Mouse (Mus musculus) forebrain, embryonic 15.5 days (tissue): ENCODE measurements at regions not wholly inside any gene's neighbourhood (a gene's known extent, or its start where the extent isn't known, plus 50 kb on each side); places are given as distances from the start of the nearest gene placed in this dataset.

Experiments used
- ATAC-seq: fragments of 200-750 bp; cut with Nextera tagmentation; replicated peaks from 2 replicates; pipeline ENCODE4 v1.8.0; 2017; ENCODE audit warnings: mild to moderate bottlenecking, moderate TSS enrichment, moderate library complexity
- H3K27ac ChIP-seq: fragments of 300-500 bp; sonication (generic); replicated peaks from 2 replicates; pipeline ENCODE4 v1.5.1; 2015; ENCODE audit warnings: mild to moderate bottlenecking, inconsistent platforms
- H3K27me3 ChIP-seq: fragments of 300-500 bp; sonication (generic); 2 replicates; pipeline ENCODE4 v1.6.1; 2015; ENCODE audit warnings: inconsistent platforms
- H3K36me3 ChIP-seq: fragments of 300-500 bp; sonication (generic); 2 replicates; pipeline ENCODE4 v1.6.1; 2015; ENCODE audit warnings: mild to moderate bottlenecking, inconsistent platforms
- H3K4me1 ChIP-seq: fragments of 300-500 bp; sonication (generic); 2 replicates; pipeline ENCODE4 v1.6.1; 2015; ENCODE audit warnings: inconsistent platforms
- H3K4me2 ChIP-seq: fragments of 300-500 bp; sonication (generic); replicated peaks from 2 replicates; pipeline ENCODE4 v1.6.1; 2015; ENCODE audit warnings: mild to moderate bottlenecking, inconsistent platforms
- H3K4me3 ChIP-seq: fragments of 300-500 bp; sonication (generic); 2 replicates; pipeline ENCODE4 v1.5.1; 2015; ENCODE audit warnings: mild to moderate bottlenecking, inconsistent platforms
- H3K9ac ChIP-seq: fragments of 300-500 bp; sonication (generic); replicated peaks from 2 replicates; pipeline ENCODE4 v1.6.1; 2015; ENCODE audit warnings: mild to moderate bottlenecking, inconsistent platforms
- H3K9me3 ChIP-seq: fragments of 300-500 bp; sonication (generic); 2 replicates; pipeline ENCODE4 v1.6.1; 2016; ENCODE audit warnings: inconsistent platforms
- WGBS: fragments of 180-500 bp; shearing (Covaris S2); methylation state at CpG from one replicate; pipeline ENCODE4 v1.1.7; 2015; ENCODE audit warnings: mixed read lengths; 5-methylcytosine and 5-hydroxymethylcytosine counted together

DNA sequence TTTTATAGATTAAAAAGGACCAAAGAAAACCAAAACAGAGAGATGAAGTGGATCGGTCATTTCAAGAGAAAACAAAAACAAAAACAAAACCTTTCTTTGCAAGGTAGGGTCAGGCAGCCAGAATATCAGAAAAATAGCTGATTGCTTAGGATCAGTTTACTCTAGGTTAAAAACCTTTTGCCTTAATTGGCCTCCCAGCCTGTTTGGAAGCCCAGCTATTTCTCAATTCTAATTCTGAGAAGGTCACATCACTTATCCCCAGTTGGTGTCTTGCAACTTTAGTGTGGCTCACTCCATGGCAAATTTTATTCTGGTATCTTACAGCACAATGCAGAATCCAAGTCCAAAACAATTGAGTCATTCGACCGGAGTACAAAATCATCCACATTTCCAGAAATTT is 70.0 kb downstream of the 1190002N15Rik start:
- no peak for ATAC-seq
- H3K4me2 ChIP-seq, result no peak overlapping the region
- H3K36me3 ChIP-seq, result no peaks in the 10 kb centered on the region
- no peaks in the 10 kb centered on the region for H3K9me3 ChIP-seq
- no peak overlapping the region for H3K9ac ChIP-seq
- no peaks in the 10 kb centered on the region for H3K4me1 ChIP-seq
- no peak overlapping the region for H3K4me3 ChIP-seq
- H3K27ac ChIP-seq, result no peak overlapping the region
- no peaks in the 10 kb centered on the region for H3K27me3 ChIP-seq
- 81% methylated on average over 3 of the region's 3 CpGs for WGBS

DNA sequence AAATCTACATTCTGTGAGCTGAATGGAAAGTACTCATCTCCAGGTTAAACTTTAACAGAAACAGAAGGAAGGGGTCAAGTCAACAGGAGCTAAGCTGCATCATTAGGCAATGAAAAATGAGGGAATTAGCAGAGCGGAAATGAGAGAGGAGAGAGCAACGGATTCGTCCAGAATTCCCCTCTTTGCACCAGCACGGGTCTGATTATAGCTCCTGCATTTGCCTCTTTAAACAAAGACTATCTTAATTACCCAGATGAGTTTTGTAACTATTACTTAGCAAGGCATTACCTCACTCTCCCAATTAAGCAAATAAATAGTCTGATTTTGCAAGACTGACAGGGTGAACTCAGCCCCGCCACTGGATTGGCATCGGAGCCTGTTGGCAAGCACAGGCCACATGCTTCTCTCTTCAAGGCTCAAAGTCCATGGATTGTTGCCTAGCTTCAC is 81.8 kb downstream of the 1190002N15Rik start:
- Histone ChIP-seq H3K4me3 (no peak overlapping the region), H3K4me1 (peaks cover 14% of the 10 kb centered on the region), H3K27ac (no peak overlapping the region), H3K9me3 (no peaks in the 10 kb centered on the region), H3K36me3 (no peaks in the 10 kb centered on the region), H3K4me2 (no peak overlapping the region), H3K27me3 (0 out of 2 replicates have a peak, but pooled peaks cover 2% of the 10 kb centered on the region), H3K9ac (no peak overlapping the region)
- ATAC-seq, result peak; percentile 95
- 10% methylated on average over 6 of the region's 6 CpGs for WGBS

DNA sequence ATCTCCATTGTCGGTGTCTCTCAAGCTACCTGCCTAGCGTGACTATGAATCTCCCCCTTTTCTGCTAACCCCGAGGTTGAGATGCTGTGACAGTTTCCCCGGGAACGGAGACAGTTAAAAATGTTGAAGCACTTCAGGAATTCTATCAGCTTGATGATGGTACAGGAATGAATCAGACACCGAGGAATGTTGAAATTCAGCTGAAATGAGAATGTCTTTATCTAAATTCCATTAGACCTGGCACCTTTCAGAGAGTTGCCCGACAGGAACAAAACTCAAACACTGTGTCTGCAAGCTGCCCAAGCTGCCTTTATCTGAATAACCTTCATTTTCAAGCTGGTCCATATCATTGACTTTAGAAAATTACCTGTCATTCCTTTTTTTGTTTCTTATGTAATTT is 82.4 kb downstream of the 1190002N15Rik start:
- Histone ChIP-seq H3K4me3 (no peak overlapping the region), H3K4me2 (no peak overlapping the region), H3K9me3 (no peaks in the 10 kb centered on the region), H3K4me1 (peaks cover 14% of the 10 kb centered on the region), H3K27me3 (0 out of 2 replicates have a peak, but pooled peaks cover 2% of the 10 kb centered on the region), H3K9ac (no peak overlapping the region), H3K27ac (no peak overlapping the region), H3K36me3 (no peaks in the 10 kb centered on the region)
- 68% methylated on average over 7 of the region's 7 CpGs for WGBS
- ATAC-seq, result no peak

DNA sequence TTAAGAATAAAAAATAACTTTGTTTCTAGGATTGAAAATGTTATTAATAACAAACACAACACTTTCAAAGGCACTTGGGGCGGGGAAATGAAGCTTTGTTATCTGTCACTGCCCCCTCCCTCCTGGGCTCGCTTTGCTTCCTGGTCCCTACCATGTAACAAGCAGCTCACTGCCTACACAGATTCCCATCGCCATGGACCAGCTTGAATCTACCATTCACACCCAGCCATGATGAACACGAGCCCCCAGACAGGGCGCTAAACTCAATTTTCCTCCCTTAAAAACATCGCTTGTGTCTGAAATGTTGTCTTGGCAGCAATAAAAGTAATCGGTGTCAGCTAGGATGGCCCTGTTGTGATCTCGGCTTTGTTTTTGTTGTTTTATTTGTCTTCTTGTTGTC is 88.0 kb downstream of the 1190002N15Rik start:
- 78% methylated on average over 8 of the region's 8 CpGs for WGBS
- ATAC-seq, result no peak
- Histone ChIP-seq H3K36me3 (no peaks in the 10 kb centered on the region), H3K9ac (no peak overlapping the region), H3K27me3 (0 out of 2 replicates have a peak, but pooled peaks cover 2% of the 10 kb centered on the region), H3K9me3 (no peaks in the 10 kb centered on the region), H3K4me3 (no peak overlapping the region), H3K4me1 (no peaks in the 10 kb centered on the region), H3K4me2 (no peak overlapping the region), H3K27ac (no peak overlapping the region)

DNA sequence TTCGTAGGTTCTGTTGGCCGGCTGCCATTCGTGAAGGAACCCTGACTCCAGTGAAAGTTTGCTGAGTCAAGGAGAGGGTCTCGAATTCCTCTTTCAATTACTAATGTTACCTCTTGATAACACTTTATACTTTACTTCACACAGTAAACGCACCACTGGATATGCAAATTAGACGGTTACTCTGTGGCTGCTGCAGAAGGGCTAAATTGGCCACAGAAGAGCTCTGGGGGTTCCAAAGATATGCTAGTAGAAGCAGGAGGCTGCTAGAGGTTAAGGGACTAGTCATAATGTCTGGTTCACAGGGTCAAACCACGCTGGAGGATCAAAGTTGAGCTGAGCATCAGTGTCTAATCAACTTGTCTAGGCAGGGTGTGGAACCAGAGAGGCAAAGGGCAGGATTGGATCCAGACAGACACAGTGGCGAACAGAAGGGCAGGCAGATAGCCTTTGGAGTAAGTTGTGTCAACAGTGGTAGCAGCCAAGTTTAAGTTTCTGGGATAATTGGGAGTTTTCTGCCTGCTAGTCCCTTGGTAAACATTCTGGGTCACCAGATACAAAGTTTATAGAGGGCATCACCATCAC is 91.6 kb downstream of the 1190002N15Rik start:
- ATAC-seq, result no peak
- Histone ChIP-seq H3K9me3 (no peaks in the 10 kb centered on the region), H3K36me3 (no peaks in the 10 kb centered on the region), H3K9ac (no peak overlapping the region), H3K4me1 (no peaks in the 10 kb centered on the region), H3K27me3 (no peaks in the 10 kb centered on the region), H3K27ac (no peak overlapping the region), H3K4me3 (no peak overlapping the region), H3K4me2 (no peak overlapping the region)
- WGBS, result 82% methylated on average over 8 of the region's 8 CpGs

DNA sequence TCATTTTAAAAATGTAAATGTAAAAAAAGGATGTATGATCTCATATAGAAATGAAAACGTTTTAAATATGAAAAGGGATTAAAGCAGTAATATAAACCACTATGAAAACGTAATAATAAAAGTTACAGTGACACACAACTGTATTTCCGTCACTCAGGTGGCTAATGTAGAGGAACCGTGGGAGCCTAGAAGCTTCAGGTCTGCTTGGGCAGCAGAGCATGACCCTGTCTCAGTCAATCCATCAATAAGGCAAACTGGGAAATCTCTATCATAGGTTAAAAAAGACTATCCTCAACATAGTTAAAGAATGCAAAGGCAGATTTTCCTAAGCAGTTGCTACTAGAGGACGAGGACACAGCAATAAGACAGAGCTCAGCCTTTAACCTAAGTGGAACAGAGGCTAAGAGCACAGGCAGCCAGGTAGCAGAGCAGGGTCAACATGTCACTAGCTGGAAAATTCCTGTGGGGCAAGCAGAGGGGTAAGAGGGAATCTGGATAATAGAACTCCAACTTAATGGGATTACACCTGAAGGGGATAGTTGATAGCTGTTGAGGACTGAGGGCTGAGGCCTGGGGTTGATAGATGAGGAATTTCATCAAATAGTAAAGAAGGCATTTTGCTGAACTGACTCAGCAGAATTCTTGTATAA is 93.6 kb downstream of the 1190002N15Rik start:
- H3K4me2 ChIP-seq, result no peak overlapping the region

DNA sequence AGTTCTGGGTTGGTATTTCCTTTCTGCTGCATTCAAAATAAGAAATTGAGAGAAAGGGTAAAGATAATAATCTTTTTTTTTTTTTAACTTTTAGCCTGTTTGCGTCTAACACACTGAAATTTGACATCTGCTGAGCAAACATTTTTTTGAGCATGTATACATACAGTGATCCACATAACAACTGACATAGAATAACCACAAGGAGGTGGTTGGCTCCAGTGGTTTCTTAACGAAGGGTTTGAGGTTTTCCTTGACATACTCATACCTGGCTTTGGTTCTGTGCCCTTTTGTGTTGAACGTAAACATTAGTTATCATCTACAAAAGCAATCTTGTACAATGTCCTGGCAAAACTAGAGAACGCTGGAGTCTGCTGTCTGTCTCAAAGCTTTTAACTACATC is 96.5 kb downstream of the 1190002N15Rik start:
- 76% methylated on average over 4 of the region's 4 CpGs for WGBS
- H3K36me3 ChIP-seq, result no peaks in the 10 kb centered on the region
- no peak overlapping the region for H3K27ac ChIP-seq
- no peak overlapping the region for H3K9ac ChIP-seq
- no peak for ATAC-seq
- H3K4me2 ChIP-seq, result no peak overlapping the region
- H3K4me3 ChIP-seq, result no peak overlapping the region
- H3K9me3 ChIP-seq, result no peaks in the 10 kb centered on the region
- no peaks in the 10 kb centered on the region for H3K4me1 ChIP-seq
- H3K27me3 ChIP-seq, result no peaks in the 10 kb centered on the region

More for the DNA sequence above, 93.6 kb downstream of the 1190002N15Rik start:
- no peaks in the 10 kb centered on the region for H3K36me3 ChIP-seq
- H3K27me3 ChIP-seq, result no peaks in the 10 kb centered on the region
- 77% methylated on average over 5 of the region's 5 CpGs for WGBS
- H3K9ac ChIP-seq, result no peak overlapping the region
- ATAC-seq, result no peak
- no peaks in the 10 kb centered on the region for H3K9me3 ChIP-seq
- no peak overlapping the region for H3K4me3 ChIP-seq
- no peaks in the 10 kb centered on the region for H3K4me1 ChIP-seq
- no peak overlapping the region for H3K27ac ChIP-seq

DNA sequence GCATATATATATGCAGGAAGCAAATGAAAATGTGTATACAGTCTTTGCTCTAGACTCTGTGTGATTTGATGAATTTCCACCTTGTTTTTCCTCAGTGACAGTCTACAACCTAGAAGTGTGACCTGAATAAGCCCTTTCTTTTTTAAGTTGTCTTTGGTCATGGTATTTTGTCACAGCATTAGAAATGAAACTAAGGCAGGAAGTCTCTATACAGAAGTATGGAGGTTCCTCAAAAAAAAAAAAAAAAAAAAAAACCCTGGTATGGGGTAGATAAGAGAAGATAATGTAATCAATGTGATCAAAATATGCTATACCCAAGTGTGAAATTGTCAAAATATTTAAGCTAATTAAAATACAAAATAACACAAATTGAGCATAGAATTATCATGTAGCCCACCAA is 104.4 kb downstream of the 1190002N15Rik start:
- H3K27ac ChIP-seq, result no peak overlapping the region
- H3K4me2 ChIP-seq, result no peak overlapping the region
- no peaks in the 10 kb centered on the region for H3K9me3 ChIP-seq
- H3K9ac ChIP-seq, result no peak overlapping the region
- H3K36me3 ChIP-seq, result no peaks in the 10 kb centered on the region
- no peak overlapping the region for H3K4me3 ChIP-seq
- no peak for ATAC-seq
- no peaks in the 10 kb centered on the region for H3K27me3 ChIP-seq
- no peaks in the 10 kb centered on the region for H3K4me1 ChIP-seq

DNA sequence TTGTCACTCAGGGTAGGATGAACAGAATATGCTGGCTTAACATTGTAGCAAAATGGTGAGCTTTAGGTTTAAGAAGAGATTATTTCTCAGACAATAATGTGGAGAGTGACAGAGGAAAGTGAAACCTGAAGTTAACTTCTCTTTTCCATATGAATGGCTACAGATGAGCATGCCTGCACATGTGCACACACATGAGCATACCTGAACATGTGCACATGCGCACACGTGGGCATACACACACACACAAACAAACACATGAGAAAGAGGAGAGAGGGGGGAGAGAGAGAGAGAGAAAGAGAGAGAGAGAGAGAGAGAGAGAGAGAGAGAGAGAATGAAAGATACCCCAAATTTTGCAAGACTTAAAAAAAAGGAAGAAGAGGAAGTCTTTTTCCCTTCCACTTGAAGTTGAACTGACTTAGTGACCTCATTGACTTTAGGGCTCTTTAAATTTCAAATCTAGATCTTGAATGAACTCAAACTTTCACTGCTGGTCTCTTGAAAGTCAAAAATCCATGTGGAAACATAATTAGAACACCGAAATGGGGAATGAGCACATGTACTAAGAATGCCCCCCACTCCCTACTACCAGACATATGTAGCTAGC is 105.6 kb downstream of the 1190002N15Rik start:
- Histone ChIP-seq H3K27me3 (no peaks in the 10 kb centered on the region), H3K4me2 (no peak overlapping the region), H3K27ac (no peak overlapping the region), H3K36me3 (no peaks in the 10 kb centered on the region), H3K9me3 (no peaks in the 10 kb centered on the region), H3K9ac (no peak overlapping the region), H3K4me3 (no peak overlapping the region), H3K4me1 (no peaks in the 10 kb centered on the region)
- ATAC-seq, result no peak
- WGBS, result 95% methylated on average over 3 of the region's 3 CpGs

DNA sequence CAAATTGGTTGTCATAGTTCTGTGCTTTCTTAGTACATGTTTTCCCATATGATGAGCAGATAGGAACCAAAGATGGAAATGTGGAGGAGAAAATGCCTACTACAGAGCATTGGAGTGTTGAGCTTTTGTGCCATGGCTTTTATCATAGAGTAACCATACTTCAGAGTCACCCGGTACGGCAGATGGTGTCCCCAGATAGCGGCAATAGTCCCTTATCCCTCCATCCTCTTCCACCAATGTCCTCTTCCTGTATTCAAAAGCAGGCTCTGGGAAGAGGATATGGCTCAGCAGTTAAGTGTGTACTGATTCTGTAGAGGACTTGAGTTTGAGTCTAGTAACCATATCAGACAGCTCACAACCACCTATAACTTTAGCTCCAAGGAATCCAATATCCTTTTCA is 106.3 kb downstream of the 1190002N15Rik start:
- no peak overlapping the region for H3K4me3 ChIP-seq
- H3K4me2 ChIP-seq, result no peak overlapping the region
- H3K36me3 ChIP-seq, result no peaks in the 10 kb centered on the region
- no peak overlapping the region for H3K27ac ChIP-seq
- no peaks in the 10 kb centered on the region for H3K4me1 ChIP-seq
- no peaks in the 10 kb centered on the region for H3K9me3 ChIP-seq
- ATAC-seq, result no peak
- no peak overlapping the region for H3K9ac ChIP-seq
- no peaks in the 10 kb centered on the region for H3K27me3 ChIP-seq
- WGBS, result 93% methylated on average over 3 of the region's 3 CpGs

DNA sequence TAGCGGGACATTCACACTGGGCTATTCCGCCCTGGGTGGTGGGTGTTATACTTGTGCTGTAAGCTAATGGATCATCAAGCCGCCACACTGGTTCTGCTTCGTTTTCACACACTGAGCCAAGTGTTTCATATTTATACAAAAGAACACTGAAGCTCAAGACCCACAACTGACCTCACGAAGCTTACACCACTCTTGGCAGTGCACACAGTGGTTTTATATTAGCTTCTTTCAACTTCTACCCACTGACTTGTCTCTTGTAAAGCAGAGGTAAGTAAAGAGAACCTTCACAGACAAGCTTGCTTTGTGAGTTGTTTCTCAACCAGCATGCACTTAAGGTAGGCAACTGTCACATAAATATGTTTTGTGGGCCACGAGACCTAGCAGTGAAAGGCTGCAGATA is 106.9 kb downstream of the 1190002N15Rik start:
- ATAC-seq, result no peak
- Histone ChIP-seq H3K4me1 (no peaks in the 10 kb centered on the region), H3K27ac (no peak overlapping the region), H3K9me3 (no peaks in the 10 kb centered on the region), H3K4me2 (no peak overlapping the region), H3K4me3 (no peak overlapping the region), H3K36me3 (no peaks in the 10 kb centered on the region), H3K27me3 (no peaks in the 10 kb centered on the region), H3K9ac (no peak overlapping the region)
- 90% methylated on average over 6 of the region's 6 CpGs for WGBS

DNA sequence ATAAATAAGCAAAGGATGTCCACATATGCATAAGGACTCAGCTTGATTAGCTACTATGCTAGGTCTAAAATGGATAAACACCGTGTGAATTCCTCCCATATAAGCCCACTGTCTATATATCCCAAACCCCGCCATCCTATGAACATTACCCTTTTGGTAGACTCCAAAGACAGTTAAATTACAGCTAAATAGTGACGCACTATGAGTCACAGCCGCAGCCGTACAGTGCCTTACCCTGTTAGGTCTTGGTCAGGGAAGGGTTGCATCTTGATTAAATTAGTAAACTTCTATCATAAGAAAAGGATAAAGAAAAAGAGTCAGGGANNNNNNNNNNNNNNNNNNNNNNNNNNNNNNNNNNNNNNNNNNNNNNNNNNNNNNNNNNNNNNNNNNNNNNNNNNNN is 111.1 kb downstream of the 1190002N15Rik start:
- no peak overlapping the region for H3K4me3 ChIP-seq
- no peak overlapping the region for H3K4me2 ChIP-seq
- no peaks in the 10 kb centered on the region for H3K4me1 ChIP-seq
- no peak overlapping the region for H3K9ac ChIP-seq
- H3K36me3 ChIP-seq, result no peaks in the 10 kb centered on the region
- H3K27ac ChIP-seq, result no peak overlapping the region
- H3K27me3 ChIP-seq, result no peaks in the 10 kb centered on the region
- H3K9me3 ChIP-seq, result no peaks in the 10 kb centered on the region
- ATAC-seq, result no peak
- 95% methylated on average over 5 of the region's 5 CpGs for WGBS
